Mouse (Mus musculus): ENCODE data around the gene Sebox. TPM values are rescaled to one million over a fixed set of nuclear protein-coding genes. Genes with fewer than 3 reads are reported as not detected.

Gene Sebox
- polyA plus RNA-seq, 1 experiment from 2014 or later = not detected

- WGBS = under 1% methylated on average over 52 of the region's 52 CpGs
- Histone ChIP-seq H3K36me3 (peaks cover 46% of the 10 kb centered on the region), H3K27me3 (replicated peaks) (no peaks in the 10 kb centered on the region), H3K4me3 (peak within 1 kb of the TSS; percentile 86), H3K9me3 (no peaks in the 10 kb centered on the region), H3K4me1 (peaks cover 37% of the 10 kb centered on the region), H3K9ac (peak within 1 kb of the TSS; percentile 95), H3K27ac (replicated peaks) (peak within 1 kb of the TSS; percentile 98), H3K4me2 (peak within 1 kb of the TSS; percentile 94)
- ATAC-seq (ENCODE audit: extremely low read depth, insufficient number of reproducible peaks, low FRiP score, low TSS enrichment) = peak; percentile 96
These were observed 32.9 kb downstream of the Sebox start, which contains the start of the genes Tnfaip1 and Ift20 for GRCm38 (mm10) chr11:78536080-78536689. Gene Tnfaip1, minus strand, starts transcription at chr11:78536332. Gene Ift20, plus strand, starts transcription at chr11:78536361.

- no peak for ATAC-seq (ENCODE audit: extremely low read depth, insufficient number of reproducible peaks, low FRiP score, low TSS enrichment)
- peak overlapping the region; percentile 86 for H3K4me3 ChIP-seq
- peak overlapping the region; percentile 94 for H3K4me2 ChIP-seq
- no peaks in the 10 kb centered on the region for H3K27me3 ChIP-seq (replicated peaks)
- peak overlapping the region; percentile 95 for H3K9ac ChIP-seq
- no peaks in the 10 kb centered on the region for H3K9me3 ChIP-seq
- 2% methylated on average over 14 of the region's 14 CpGs for WGBS
- peaks cover 34% of the 10 kb centered on the region for H3K4me1 ChIP-seq
- peak overlapping the region; percentile 98 for H3K27ac ChIP-seq (replicated peaks)
- H3K36me3 ChIP-seq = peaks cover 49% of the 10 kb centered on the region
These were observed 33.4 kb downstream of the Sebox start for GRCm38 (mm10) chr11:78536690-78537084.

GRCm38 (mm10) chr11:78540358-78540757, 37.1 kb downstream of the Sebox start:
- no peaks in the 10 kb centered on the region for H3K9me3 ChIP-seq
- ATAC-seq (ENCODE audit: extremely low read depth, insufficient number of reproducible peaks, low FRiP score, low TSS enrichment) = no peak
- H3K27ac ChIP-seq (replicated peaks) = no peak overlapping the region
- 84% methylated on average over 3 of the region's 3 CpGs for WGBS
- H3K4me1 ChIP-seq = peaks cover 21% of the 10 kb centered on the region
- H3K9ac ChIP-seq = no peak overlapping the region
- no peaks in the 10 kb centered on the region for H3K27me3 ChIP-seq (replicated peaks)
- H3K4me3 ChIP-seq = no peak overlapping the region
- no peak overlapping the region for H3K4me2 ChIP-seq
- H3K36me3 ChIP-seq = peaks cover 69% of the 10 kb centered on the region

GRCm38 (mm10) chr11:78544449-78545111, 41.3 kb downstream of the Sebox start:
- Histone ChIP-seq H3K4me1 (peaks cover 15% of the 10 kb centered on the region), H3K9ac (no peak overlapping the region), H3K4me2 (no peak overlapping the region), H3K27ac (replicated peaks) (no peak overlapping the region), H3K4me3 (no peak overlapping the region), H3K9me3 (no peaks in the 10 kb centered on the region), H3K36me3 (peaks cover 69% of the 10 kb centered on the region), H3K27me3 (replicated peaks) (no peaks in the 10 kb centered on the region)
- no peak for ATAC-seq (ENCODE audit: extremely low read depth, insufficient number of reproducible peaks, low FRiP score, low TSS enrichment)
- 89% methylated on average over 7 of the region's 7 CpGs for WGBS

GRCm38 (mm10) chr11:78545181-78545580, 41.9 kb downstream of the Sebox start:
- no peak overlapping the region for H3K9ac ChIP-seq
- no peak overlapping the region for H3K4me3 ChIP-seq
- WGBS = 68% methylated on average over 8 of the region's 8 CpGs
- no peaks in the 10 kb centered on the region for H3K27me3 ChIP-seq (replicated peaks)
- no peaks in the 10 kb centered on the region for H3K9me3 ChIP-seq
- H3K36me3 ChIP-seq = peaks cover 63% of the 10 kb centered on the region
- H3K4me2 ChIP-seq = no peak overlapping the region
- no peak overlapping the region for H3K27ac ChIP-seq (replicated peaks)
- H3K4me1 ChIP-seq = peaks cover 19% of the 10 kb centered on the region
- no peak; the same call in 1 of the 2 replicates for ATAC-seq (ENCODE audit: extremely low read depth, insufficient number of reproducible peaks, low FRiP score, low TSS enrichment)

- peaks cover 22% of the 10 kb centered on the region for H3K4me1 ChIP-seq
- no peaks in the 10 kb centered on the region for H3K27me3 ChIP-seq (replicated peaks)
- H3K4me2 ChIP-seq = no peak overlapping the region
- no peak overlapping the region for H3K9ac ChIP-seq
- H3K4me3 ChIP-seq = no peak overlapping the region
- H3K27ac ChIP-seq (replicated peaks) = no peak overlapping the region
- H3K36me3 ChIP-seq = peaks cover 36% of the 10 kb centered on the region
- 85% methylated on average over 2 of the region's 2 CpGs for WGBS
- H3K9me3 ChIP-seq = no peaks in the 10 kb centered on the region
- no peak for ATAC-seq (ENCODE audit: extremely low read depth, insufficient number of reproducible peaks, low FRiP score, low TSS enrichment)
These were observed 44.6 kb downstream of the Sebox start for GRCm38 (mm10) chr11:78547718-78548460.

- H3K4me2 ChIP-seq = peak overlapping the region; percentile 88
- peak overlapping the region; percentile 78 for H3K4me3 ChIP-seq
- no peaks in the 10 kb centered on the region for H3K27me3 ChIP-seq (replicated peaks)
- ATAC-seq (ENCODE audit: extremely low read depth, insufficient number of reproducible peaks, low FRiP score, low TSS enrichment) = no peak
- WGBS = 7% methylated on average over 5 of the region's 5 CpGs
- H3K9ac ChIP-seq = peak overlapping the region; percentile 88
- peaks cover 8% of the 10 kb centered on the region; the same call in 1 of the 2 replicates for H3K9me3 ChIP-seq
- H3K4me1 ChIP-seq = peaks cover 22% of the 10 kb centered on the region
- H3K27ac ChIP-seq (replicated peaks) = peak overlapping the region; percentile 82; the same call in 1 of the 2 replicates
- peaks cover 19% of the 10 kb centered on the region for H3K36me3 ChIP-seq
These were observed 46.3 kb downstream of the Sebox start for GRCm38 (mm10) chr11:78549491-78549987.

- WGBS = under 1% methylated on average over 60 of the region's 60 CpGs
- Histone ChIP-seq H3K27me3 (replicated peaks) (no peaks in the 10 kb centered on the region), H3K4me1 (peaks cover 27% of the 10 kb centered on the region), H3K36me3 (peaks cover 13% of the 10 kb centered on the region), H3K9ac (peak within 1 kb of the TSS; percentile 88), H3K27ac (replicated peaks) (peak within 1 kb of the TSS; percentile 82), H3K9me3 (peaks cover 8% of the 10 kb centered on the region; the same call in 1 of the 2 replicates), H3K4me2 (peak within 1 kb of the TSS; percentile 88), H3K4me3 (peak within 1 kb of the TSS; percentile 78)
- ATAC-seq (ENCODE audit: extremely low read depth, insufficient number of reproducible peaks, low FRiP score, low TSS enrichment) = peak; percentile 99
These were observed 47.2 kb downstream of the Sebox start, which contains the start of gene Tmem97 for GRCm38 (mm10) chr11:78550168-78551058. Gene Tmem97, minus strand, starts transcription at chr11:78550777.

GRCm38 (mm10) chr11:78551059-78551398, 47.8 kb downstream of the Sebox start:
- Histone ChIP-seq H3K27ac (replicated peaks) (peak overlapping the region; percentile 66; the same call in 1 of the 2 replicates), H3K9me3 (peaks cover 8% of the 10 kb centered on the region; the same call in 1 of the 2 replicates), H3K9ac (peak overlapping the region; percentile 83), H3K4me3 (peak overlapping the region; percentile 78), H3K4me1 (peaks cover 34% of the 10 kb centered on the region), H3K4me2 (peak overlapping the region; percentile 88), H3K27me3 (replicated peaks) (no peaks in the 10 kb centered on the region), H3K36me3 (0 out of 2 replicates have a peak, but pooled peaks cover 7% of the 10 kb centered on the region)
- no peak for ATAC-seq (ENCODE audit: extremely low read depth, insufficient number of reproducible peaks, low FRiP score, low TSS enrichment)
- 33% methylated on average over 6 of the region's 6 CpGs for WGBS

Data from heart, embryonic 13.5 days (tissue).